Mouse (Mus musculus) neural tube, postnatal 0 days (tissue): ENCODE data around the gene Prr15. TPM values are rescaled to one million over a fixed set of nuclear protein-coding genes. Genes with fewer than 3 reads are reported as not detected.

Source experiments
- polyA plus RNA-seq: library from polyadenylated mRNA; unstranded; fragments of >200 nt; fragmentation: Nextera tagmentation; extraction: Ambion mirVana; gene quantifications from 2 replicates; pipeline ENCODE4 v1.2.1, GENCODE M21; 2015

The Prr15 gene
- 0.81 and 1.5 TPM in 2 replicates for polyA plus RNA-seq

DNA sequence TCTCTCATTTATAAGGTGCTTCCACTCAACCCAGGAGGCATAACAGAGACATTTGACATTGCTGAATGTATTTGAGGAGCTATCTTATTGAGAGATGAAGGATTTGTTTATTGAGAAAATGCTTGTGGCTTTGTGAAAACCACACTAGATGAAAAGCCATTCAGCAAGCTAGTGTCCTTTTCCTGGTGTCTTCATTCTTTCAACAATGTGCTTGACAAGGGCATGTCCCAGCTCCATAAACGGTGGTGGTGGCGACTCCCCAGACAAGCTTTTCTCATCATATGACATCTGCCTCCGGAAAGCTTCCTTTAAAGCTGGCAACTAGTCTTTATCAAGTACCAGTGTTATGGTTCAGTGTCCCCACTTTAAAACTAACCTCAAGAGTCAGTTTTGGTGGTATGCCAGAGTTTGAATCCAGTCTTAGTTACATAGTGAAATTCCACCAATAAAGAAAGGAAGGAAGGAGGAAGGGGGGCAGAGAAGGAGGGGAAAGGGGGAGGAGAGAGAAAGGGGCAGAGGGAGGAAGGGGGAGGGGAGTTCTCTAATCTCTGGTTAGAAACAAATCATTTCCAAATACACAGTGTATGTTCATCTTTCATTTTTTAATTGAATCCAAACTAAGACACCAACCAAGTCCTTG is at the start of gene Prr15:
Gene Prr15 (plus strand): TSS at position 590 of the 640 bp plus-strand sequence.

Other genes starting within 250 kb of the Prr15 start
- gene Wipf3, start 103.8 kb downstream of the Prr15 start, polyA plus RNA-seq: 0.99 and 1.1 TPM in 2 replicates
- 91.6 and 102 TPM in 2 replicates for gene Scrn1, start 240.7 kb downstream of the Prr15 start, polyA plus RNA-seq